Mouse (Mus musculus) G1E (cell line): ENCODE data around the gene Sgf29.

Experiments used
- CTCF ChIP-seq: IDR thresholded peaks from 2 replicates; pipeline ENCODE4 v1.5.1; 2012; ENCODE audit warnings: low read depth, low read length, inconsistent platforms, mixed read lengths
- GATA1 ChIP-seq: IDR thresholded peaks from 2 replicates; pipeline ENCODE4 v1.6.1; 2012; ENCODE audit warnings: borderline replicate concordance, low read length, inconsistent platforms, mixed read lengths
- GATA2 ChIP-seq: IDR thresholded peaks from 2 replicates; pipeline ENCODE4 v1.6.1; 2012; ENCODE audit warnings: low read depth, low read length, inconsistent platforms, borderline replicate concordance
- POLR2AphosphoS5 ChIP-seq: IDR thresholded peaks from 2 replicates; pipeline ENCODE4 v1.6.1; 2012; ENCODE audit warnings: low read depth, low read length, inconsistent platforms; ENCODE audit not compliant: insufficient replicate concordance
- TAL1 ChIP-seq: conservative IDR thresholded peaks from 2 replicates; pipeline ENCODE4 v1.6.1; 2012; ENCODE audit warnings: low read depth, low read length, inconsistent platforms, mixed read lengths

- TF ChIP-seq CTCF (no peak), POLR2AphosphoS5 (no peak), TAL1 (no peak), GATA1 (no peak), GATA2 (no peak)
Measured at GRCm38 (mm10) chr7:126690737-126691136, 41.6 kb downstream of the Sgf29 start.
